Mouse (Mus musculus): Measurements from ENCODE around the gene Itgb5. TPM values are rescaled to one million over a fixed set of nuclear protein-coding genes. Genes with fewer than 3 reads are reported as not detected.
A peak's percentile ranks its signal among the peaks of the same experiment; 100 is the strongest.

Gene Itgb5
- polyA plus RNA-seq, 1 experiment, result 144 TPM

- no peak for DNase-seq
- 78% methylated on average over 5 of the region's 5 CpGs for WGBS
- Histone ChIP-seq H3K4me3 (replicated peaks; ENCODE audit: extremely low read depth, low read depth, low read length) (no peak overlapping the region), H3K4me1 (ENCODE audit: control insufficient read depth, insufficient read depth, low read length) (peaks cover 3% of the 10 kb centered on the region)
- TF ChIP-seq POLR2A (IDR thresholded peaks at IDR 0.05; ENCODE audit: borderline replicate concordance, extremely low read depth, low read depth, low read length), result no peak
- TF ChIP-seq CTCF (IDR thresholded peaks at IDR 0.05; ENCODE audit: insufficient read depth, low read length), result no peak
Observed at GRCm38 (mm10) chr16:33940095-33940494, 110.6 kb downstream of the Itgb5 start.

DNA sequence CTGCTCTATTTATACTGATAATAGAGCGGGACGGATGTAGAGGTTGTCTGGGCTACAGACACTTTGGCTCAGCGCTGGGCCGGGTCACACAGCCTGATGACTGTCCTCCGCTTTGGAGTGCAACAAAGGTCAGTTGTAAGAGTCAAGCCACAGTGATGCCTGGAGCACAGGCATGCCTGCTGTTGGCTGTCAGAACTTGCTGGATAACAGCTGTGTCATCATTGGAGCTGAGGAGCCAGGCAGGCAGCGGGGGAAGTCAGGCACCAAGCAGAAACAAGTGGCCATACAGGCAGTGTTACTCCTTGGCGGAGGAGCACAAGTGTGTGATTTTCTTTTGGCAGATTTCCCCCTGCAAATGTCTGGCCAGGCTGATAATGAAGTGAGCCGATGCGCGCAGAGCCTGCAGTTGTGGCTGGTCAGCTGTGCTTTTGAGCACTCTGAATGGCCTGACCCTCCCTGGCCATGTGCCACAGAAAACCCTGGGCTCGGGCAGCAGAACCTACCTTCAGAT, 111.9 kb downstream of the Itgb5 start:
- TF ChIP-seq POLR2A (IDR thresholded peaks at IDR 0.05; ENCODE audit: borderline replicate concordance, extremely low read depth, low read depth, low read length) (no peak), CTCF (IDR thresholded peaks at IDR 0.05; ENCODE audit: insufficient read depth, low read length) (no peak)
- Histone ChIP-seq H3K4me1 (ENCODE audit: control insufficient read depth, insufficient read depth, low read length) (peaks cover 3% of the 10 kb centered on the region), H3K4me3 (replicated peaks; ENCODE audit: extremely low read depth, low read depth, low read length) (no peak overlapping the region)
- DNase-seq, result no peak
- WGBS, result 45% methylated on average over 11 of the region's 11 CpGs

DNA sequence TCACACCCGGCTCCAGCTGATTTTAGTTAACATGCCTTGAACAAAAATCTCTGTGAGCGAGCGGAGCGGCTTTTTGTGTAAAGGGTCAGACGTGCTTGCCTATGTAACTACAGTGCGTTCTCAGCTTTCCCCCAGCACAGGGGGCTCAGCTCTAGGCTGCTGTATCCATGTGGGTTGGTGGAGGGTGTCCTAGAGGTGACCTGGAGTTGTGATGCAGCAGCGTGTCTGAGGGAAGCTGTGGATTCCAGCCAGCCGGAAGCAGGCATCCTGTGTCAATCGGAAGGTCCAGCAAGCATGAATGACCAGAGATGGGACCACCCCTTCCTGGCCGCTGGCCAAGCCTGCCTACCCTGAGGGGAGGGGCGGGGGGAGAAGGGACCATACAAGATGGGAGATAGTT, 112.9 kb downstream of the Itgb5 start:
- TF ChIP-seq POLR2A (IDR thresholded peaks at IDR 0.05; ENCODE audit: borderline replicate concordance, extremely low read depth, low read depth, low read length) (no peak), CTCF (IDR thresholded peaks at IDR 0.05; ENCODE audit: insufficient read depth, low read length) (no peak)
- H3K4me3 ChIP-seq (replicated peaks; ENCODE audit: extremely low read depth, low read depth, low read length), result no peak overlapping the region
- 50% methylated on average over 11 of the region's 11 CpGs for WGBS
- peaks cover 3% of the 10 kb centered on the region for H3K4me1 ChIP-seq (ENCODE audit: control insufficient read depth, insufficient read depth, low read length)
- DNase-seq, result no peak

DNA sequence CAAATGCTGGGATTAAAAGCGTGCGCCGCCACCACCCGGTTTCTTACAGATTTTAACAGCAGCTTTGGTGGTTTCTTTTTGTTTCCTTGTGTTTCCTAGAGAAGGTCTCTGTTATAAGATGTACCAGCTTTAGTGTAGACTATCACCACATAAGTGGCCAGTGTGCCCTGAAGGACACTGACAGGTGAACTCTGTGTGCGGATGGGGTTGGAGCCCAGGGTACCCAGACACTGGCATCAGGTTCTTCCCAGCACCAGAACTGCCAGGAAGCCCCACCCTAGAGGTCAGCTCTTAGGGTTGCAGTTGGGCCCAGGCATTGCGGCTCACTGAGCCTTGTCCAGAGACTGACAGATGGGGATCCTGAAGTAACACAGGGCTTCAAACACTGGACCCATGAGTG, 113.9 kb downstream of the Itgb5 start:
- H3K4me1 ChIP-seq (ENCODE audit: control insufficient read depth, insufficient read depth, low read length), result peaks cover 3% of the 10 kb centered on the region
- no peak for TF ChIP-seq CTCF (IDR thresholded peaks at IDR 0.05; ENCODE audit: insufficient read depth, low read length)
- TF ChIP-seq POLR2A (IDR thresholded peaks at IDR 0.05; ENCODE audit: borderline replicate concordance, extremely low read depth, low read depth, low read length), result no peak
- H3K4me3 ChIP-seq (replicated peaks; ENCODE audit: extremely low read depth, low read depth, low read length), result no peak overlapping the region
- DNase-seq, result no peak
- 95% methylated on average over 6 of the region's 6 CpGs for WGBS

DNA sequence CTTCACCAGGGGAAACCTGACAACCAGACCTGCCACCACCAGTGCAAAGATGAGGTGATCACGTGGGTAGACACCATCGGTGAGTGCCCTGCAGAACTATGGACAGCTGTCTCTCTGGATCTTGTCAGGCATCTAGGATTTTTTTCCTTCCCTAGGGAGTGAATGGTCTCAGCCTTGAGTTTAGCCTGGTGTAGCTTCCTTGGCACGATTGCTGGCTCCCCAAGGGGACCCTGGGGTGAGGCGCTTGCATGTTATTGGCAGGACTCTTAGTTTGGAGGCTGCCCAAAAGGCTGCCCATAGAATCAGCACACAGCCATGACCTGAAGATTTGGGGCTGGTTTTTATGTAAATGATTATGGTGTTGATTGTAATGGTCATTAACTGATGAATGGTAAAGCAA, 114.7 kb downstream of the Itgb5 start:
- H3K4me1 ChIP-seq (ENCODE audit: control insufficient read depth, insufficient read depth, low read length), result peaks cover 3% of the 10 kb centered on the region; the same call in 1 of the 2 replicates

DNA sequence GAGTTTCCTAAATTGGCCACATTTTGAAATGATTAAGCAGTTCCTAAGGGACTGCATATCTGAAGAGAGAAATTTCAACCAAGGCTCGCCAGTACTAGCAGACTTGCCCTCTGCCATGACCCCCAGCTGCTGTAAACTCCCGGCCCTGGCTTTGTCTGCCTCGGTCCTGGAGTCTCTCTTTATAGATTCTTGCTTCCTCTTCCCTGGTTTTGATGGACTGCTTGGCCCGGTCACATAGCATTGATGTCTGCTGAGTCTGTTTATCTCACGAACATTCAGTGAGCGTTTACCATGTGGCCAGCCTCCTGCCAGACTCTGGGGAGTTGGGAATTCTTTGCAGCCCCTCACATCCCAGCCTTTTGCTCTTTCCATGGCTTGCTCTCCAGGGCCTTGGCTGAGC, 115.3 kb downstream of the Itgb5 start:
- 32% methylated on average over 6 of the region's 6 CpGs for WGBS
- no peak for DNase-seq
- Histone ChIP-seq H3K4me1 (ENCODE audit: control insufficient read depth, insufficient read depth, low read length) (peaks cover 3% of the 10 kb centered on the region; the same call in 1 of the 2 replicates), H3K4me3 (replicated peaks; ENCODE audit: extremely low read depth, low read depth, low read length) (no peak overlapping the region)
- no peak for TF ChIP-seq POLR2A (IDR thresholded peaks at IDR 0.05; ENCODE audit: borderline replicate concordance, extremely low read depth, low read depth, low read length)
- no peak for TF ChIP-seq CTCF (IDR thresholded peaks at IDR 0.05; ENCODE audit: insufficient read depth, low read length)

More for the DNA sequence above, 114.7 kb downstream of the Itgb5 start:
- 74% methylated on average over 4 of the region's 4 CpGs for WGBS
- TF ChIP-seq POLR2A (IDR thresholded peaks at IDR 0.05; ENCODE audit: borderline replicate concordance, extremely low read depth, low read depth, low read length) (no peak), CTCF (IDR thresholded peaks at IDR 0.05; ENCODE audit: insufficient read depth, low read length) (no peak)
- DNase-seq, result no peak
- no peak overlapping the region for H3K4me3 ChIP-seq (replicated peaks; ENCODE audit: extremely low read depth, low read depth, low read length)

DNA sequence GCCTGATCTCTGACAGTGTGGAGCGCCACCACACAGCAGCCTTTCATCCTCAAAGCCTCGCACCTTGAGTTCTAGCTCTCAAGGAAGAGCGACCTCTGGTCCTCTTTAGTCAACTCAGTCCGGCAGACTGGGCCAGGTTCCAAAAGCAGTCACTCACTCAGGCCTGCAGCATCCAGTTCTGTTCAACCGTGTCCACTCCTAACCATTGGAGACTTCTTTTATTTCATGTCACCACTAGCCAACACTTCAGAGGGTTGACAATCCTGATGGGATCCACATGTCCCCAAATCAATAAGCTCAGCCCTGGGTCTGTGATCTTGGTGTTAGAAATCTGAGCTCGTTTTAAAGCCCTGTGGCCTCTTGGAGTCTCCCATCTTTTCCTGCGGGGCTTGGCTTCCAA, 116.6 kb downstream of the Itgb5 start:
- 72% methylated on average over 7 of the region's 7 CpGs for WGBS
- no peak for DNase-seq
- peaks cover 3% of the 10 kb centered on the region; the same call in 1 of the 2 replicates for H3K4me1 ChIP-seq (ENCODE audit: control insufficient read depth, insufficient read depth, low read length)
- TF ChIP-seq POLR2A (IDR thresholded peaks at IDR 0.05; ENCODE audit: borderline replicate concordance, extremely low read depth, low read depth, low read length) (no peak), CTCF (IDR thresholded peaks at IDR 0.05; ENCODE audit: insufficient read depth, low read length) (no peak)
- no peak overlapping the region for H3K4me3 ChIP-seq (replicated peaks; ENCODE audit: extremely low read depth, low read depth, low read length)

GRCm38 (mm10) chr16:33947664-33948571, 118.5 kb downstream of the Itgb5 start:
- TF ChIP-seq POLR2A (IDR thresholded peaks at IDR 0.05; ENCODE audit: borderline replicate concordance, extremely low read depth, low read depth, low read length) (no peak), CTCF (IDR thresholded peaks at IDR 0.05; ENCODE audit: insufficient read depth, low read length) (no peak)
- Histone ChIP-seq H3K4me1 (ENCODE audit: control insufficient read depth, insufficient read depth, low read length) (no peaks in the 10 kb centered on the region), H3K4me3 (replicated peaks; ENCODE audit: extremely low read depth, low read depth, low read length) (no peak overlapping the region)
- 71% methylated on average over 17 of the region's 17 CpGs for WGBS
- DNase-seq, result no peak

DNA sequence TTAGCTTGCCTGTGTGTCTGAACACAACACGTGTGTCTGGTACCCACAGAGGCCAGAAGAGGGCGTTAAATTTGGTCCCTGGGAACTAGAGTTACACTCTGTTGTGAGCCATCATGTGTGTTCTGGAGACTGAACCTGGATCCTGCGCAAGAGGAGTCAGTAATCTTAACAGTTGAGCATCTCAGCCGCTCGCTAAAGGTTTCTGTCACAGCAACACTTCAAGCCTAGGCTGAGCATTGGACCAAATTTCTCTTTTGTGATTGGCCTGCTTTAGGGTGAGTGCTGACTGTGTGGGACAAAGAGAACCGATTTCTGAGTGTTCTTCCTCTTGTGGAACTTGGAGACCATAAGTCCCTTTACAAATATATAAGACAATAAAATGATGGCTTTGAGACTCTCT, 120.9 kb downstream of the Itgb5 start:
- TF ChIP-seq POLR2A (IDR thresholded peaks at IDR 0.05; ENCODE audit: borderline replicate concordance, extremely low read depth, low read depth, low read length), result no peak
- no peak for TF ChIP-seq CTCF (IDR thresholded peaks at IDR 0.05; ENCODE audit: insufficient read depth, low read length)
- no peak for DNase-seq

GRCm38 (mm10) chr16:33950830-33951229, 121.4 kb downstream of the Itgb5 start:
- Histone ChIP-seq H3K4me3 (replicated peaks; ENCODE audit: extremely low read depth, low read depth, low read length) (no peak overlapping the region), H3K4me1 (ENCODE audit: control insufficient read depth, insufficient read depth, low read length) (no peaks in the 10 kb centered on the region)
- DNase-seq, result peak; percentile 83
- peak; percentile 83 for TF ChIP-seq CTCF (IDR thresholded peaks at IDR 0.05; ENCODE audit: insufficient read depth, low read length)
- TF ChIP-seq POLR2A (IDR thresholded peaks at IDR 0.05; ENCODE audit: borderline replicate concordance, extremely low read depth, low read depth, low read length), result no peak
- WGBS, result 16% methylated on average over 4 of the region's 4 CpGs

More for the DNA sequence above, 120.9 kb downstream of the Itgb5 start:
- WGBS, result 74% methylated on average over 6 of the region's 6 CpGs
- no peak overlapping the region for H3K4me3 ChIP-seq (replicated peaks; ENCODE audit: extremely low read depth, low read depth, low read length)
- no peaks in the 10 kb centered on the region for H3K4me1 ChIP-seq (ENCODE audit: control insufficient read depth, insufficient read depth, low read length)

Data from lung, adult 2 months (tissue).